In the genomic region with DNA sequence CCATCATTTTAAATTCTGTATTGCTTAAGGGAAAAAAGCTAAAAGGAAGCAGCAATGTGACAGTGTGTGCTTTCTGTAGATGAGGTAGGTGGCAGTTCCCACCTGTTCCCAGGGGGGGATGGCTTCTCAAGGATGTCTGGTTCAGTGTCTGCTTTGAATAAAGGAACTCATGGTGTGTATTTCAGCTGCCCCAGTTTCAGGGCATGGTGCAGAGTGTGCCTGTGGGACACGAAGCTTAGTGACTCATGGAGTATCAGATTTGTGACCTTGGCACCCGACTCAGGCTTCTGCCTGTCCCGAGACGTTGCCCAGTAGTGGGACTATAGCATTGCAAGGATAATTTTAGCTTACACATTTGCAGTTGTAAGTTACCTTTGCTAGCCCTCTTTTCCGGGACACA, we compare ENCODE assay signal across 25 mouse cellular contexts. TPM values are rescaled to one million over a fixed set of nuclear protein-coding genes. Genes with fewer than 3 reads are reported as not detected.
DNase-seq lines count a peak whose midpoint lies in the region; ATAC-seq and TF ChIP-seq lines count a peak whose summit lies in the region.
"Had no signal": no experiment of that assay in that cellular context is flagged by ENCODE, and none has a peak within 500 bp of the region (broad histone marks: within the 10 kb centered on the region; RNA-seq: fewer than 3 reads in every experiment).

No protein-coding gene starts in this region.

- no peaks in the 10 kb centered on the region for H3K9me3 ChIP-seq in CH12.LX (replicated peaks; ENCODE audit: low read length)
- H3K9me3 ChIP-seq in intestine, embryonic 16.5 days (ENCODE audit: control insufficient read depth, low read length), result no peaks in the 10 kb centered on the region
- H3K9me3 ChIP-seq: hindbrain, embryonic 15.5 days; limb, embryonic 12.5 days; liver, embryonic 12.5 days; midbrain, embryonic 12.5 days; neural tube, embryonic 15.5 days had no signal

- no peak for ATAC-seq in intestine, embryonic 16.5 days
- ATAC-seq: activated CD4-positive, CD25-positive, alpha-beta regulatory T cell, adult 4 months; forebrain, postnatal 0 days; liver, embryonic 12.5 days had no signal

- no peak for TF ChIP-seq POLR2A in CH12.LX (IDR thresholded peaks at IDR 0.05; ENCODE audit: low read depth, low read length)

- TF ChIP-seq EP300 in CH12.LX (IDR thresholded peaks at IDR 0.05; ENCODE audit: low read length), result no peak

- TF ChIP-seq CTCF in CH12.LX (conservative IDR thresholded peaks at IDR 0.05 in 1 of 2, IDR thresholded peaks at IDR 0.05 in 1 of 2; ENCODE audit: low read depth in 2 of 2, low read length in 2 of 2), result no peak

- no peaks in the 10 kb centered on the region for H3K79me2 ChIP-seq in CH12.LX (replicated peaks; ENCODE audit: control insufficient read depth, extremely low read depth, insufficient read depth, poor library complexity, severe bottlenecking)

- 86% methylated on average over 5 of the region's 5 CpGs for WGBS in intestine, embryonic 16.5 days

- H3K36me3 ChIP-seq in CH12.LX (replicated peaks in 1 of 2; ENCODE audit: control insufficient read depth in 1 of 2, insufficient read depth in 1 of 2, low read length in 1 of 2), result peaks cover 49 to 69% of the 10 kb centered on the region in 2 experiments
- H3K36me3 ChIP-seq in intestine, embryonic 16.5 days (ENCODE audit: control insufficient read depth, insufficient read depth, low read length), result peaks cover 3% of the 10 kb centered on the region

- TF ChIP-seq RAD21 in CH12.LX (IDR thresholded peaks at IDR 0.05; ENCODE audit: low read depth, low read length), result no peak

- H3K9ac ChIP-seq in CH12.LX (ENCODE audit: insufficient read depth, low read depth), result no peak overlapping the region
- H3K9ac ChIP-seq in intestine, embryonic 16.5 days (ENCODE audit: low read depth, low read length), result no peak overlapping the region
- H3K9ac ChIP-seq: forebrain, postnatal 0 days; hindbrain, embryonic 15.5 days; limb, embryonic 12.5 days; liver, embryonic 12.5 days; midbrain, embryonic 12.5 days; neural tube, embryonic 15.5 days had no signal

- no peak overlapping the region for H3K4me2 ChIP-seq in CH12.LX (ENCODE audit: insufficient read depth, low read depth, poor library complexity, severe bottlenecking)
- no peak overlapping the region for H3K4me2 ChIP-seq in intestine, embryonic 16.5 days (ENCODE audit: low read depth, low read length)
- H3K4me2 ChIP-seq: hindbrain, embryonic 15.5 days; limb, embryonic 12.5 days; liver, embryonic 12.5 days; midbrain, embryonic 12.5 days; neural tube, embryonic 15.5 days had no signal

- peak; percentile 63 for DNase-seq in CH12.LX (ENCODE audit: extremely low read depth)
- peak; percentile 85 for DNase-seq in adrenal gland, adult 2 months
- peak; percentile 22 for DNase-seq in brain, adult 2 months (ENCODE audit: low read depth, low spot score)
- peak; percentile 84 for DNase-seq in gastrocnemius, postnatal 25 days
- no peak for DNase-seq in lung, postnatal 36 days
- DNase-seq in kidney, postnatal 36 days, result no peak
- DNase-seq: cerebellum, adult 8-10 months; cerebellum, postnatal 36 days; forebrain, postnatal 0 days; heart, postnatal 4 days; kidney, adult 8-10 months; kidney, postnatal 10 days; lung, adult 18-20 months; lung, postnatal 10 days; retina, postnatal 1 day; right cerebral cortex, postnatal 25 days; thymus, adult 18-20 months; thymus, postnatal 4 days had no signal

- in situ Hi-C loops in CH12.LX (cut with MboI; ENCODE audit: low pct_ligation_motif_present, low pct_unique_long_range_greater_than_20kb, low sequenced_read_pairs), result no loop called here

- H3K27ac ChIP-seq in CH12.LX (ENCODE audit: insufficient read depth, low read depth), result no peak overlapping the region
- H3K27ac ChIP-seq in intestine, embryonic 16.5 days (ENCODE audit: low read length), result no peak overlapping the region
- H3K27ac ChIP-seq: hindbrain, embryonic 15.5 days; limb, embryonic 12.5 days; liver, embryonic 12.5 days; midbrain, embryonic 12.5 days; neural tube, embryonic 15.5 days had no signal

- H3K4me1 ChIP-seq in CH12.LX (ENCODE audit: control insufficient read depth in 1 of 2, insufficient read depth in 2 of 2), result peaks cover 7 to 56% of the 10 kb centered on the region in 2 experiments; a peak in 3 of 4 replicates
- H3K4me1 ChIP-seq in intestine, embryonic 16.5 days (ENCODE audit: control insufficient read depth, insufficient read depth, low read length), result no peaks in the 10 kb centered on the region
- H3K4me1 ChIP-seq: hindbrain, embryonic 15.5 days; limb, embryonic 12.5 days; midbrain, embryonic 12.5 days; neural tube, embryonic 15.5 days had no signal

- no peak overlapping the region for H3K4me3 ChIP-seq in CH12.LX (replicated peaks in 1 of 3; ENCODE audit: low read depth in 2 of 3, low read length in 2 of 3, poor library complexity in 1 of 3)
- H3K4me3 ChIP-seq in intestine, embryonic 16.5 days (ENCODE audit: low read length), result no peak overlapping the region
- H3K4me3 ChIP-seq: hindbrain, embryonic 15.5 days; limb, embryonic 12.5 days; liver, embryonic 12.5 days; midbrain, embryonic 12.5 days; neural tube, embryonic 15.5 days had no signal

- H3K27me3 ChIP-seq in CH12.LX (replicated peaks), result no peaks in the 10 kb centered on the region
- no peaks in the 10 kb centered on the region for H3K27me3 ChIP-seq in intestine, embryonic 16.5 days (replicated peaks; ENCODE audit: control insufficient read depth, insufficient read depth, low read length)
- H3K27me3 ChIP-seq: hindbrain, embryonic 15.5 days; limb, embryonic 12.5 days; liver, embryonic 12.5 days; midbrain, embryonic 12.5 days; neural tube, embryonic 15.5 days had no signal

- dilution Hi-C loops in CH12.LX (cut with MboI; ENCODE audit: extremely low pct_ligation_motif_present, extremely low pct_unique_long_range_greater_than_20kb, low sequenced_read_pairs), result no loop called here

TF ChIP-seq in CH12.LX, 34 proteins besides CTCF, POLR2A, EP300 and RAD21:
- TF ChIP-seq JUND (conservative IDR thresholded peaks at IDR 0.05; ENCODE audit: low read depth, low read length) (no peak), BHLHE40 (IDR thresholded peaks at IDR 0.05; ENCODE audit: low read depth, low read length) (peak; percentile 16; the same call in 1 of the 2 replicates)

RNA-seq across cellular contexts. Expression of a gene that starts 23.8 kb away (rescaled TPM):
- total RNA-seq in CH12.LX (2012; rRNA removed) (0.04 and 0.13 TPM in 2 replicates), CH12.LX (2014; rRNA removed) (not detected in 2 replicates)
- polyA plus RNA-seq in CH12.LX (2012; ENCODE audit: insufficient read length, low read depth), result 0.11 and 0.23 TPM in 2 replicates
- 10 to 100 TPM; 22.5 to 33.7 TPM for total RNA-seq in adrenal gland, adult 2 months (2021)
- 37.5 and 38.9 TPM in 2 replicates for polyA plus RNA-seq in adrenal gland, adult 2 months (2012; rRNA removed)
- total RNA-seq in gastrocnemius, postnatal 25 days (2021), result 10 to 100 TPM; 26.4 to 27.3 TPM
- 13.0 and 14.5 TPM in 2 replicates for polyA plus RNA-seq in intestine, embryonic 16.5 days (2015; fragmentation: Nextera tagmentation; extraction: Ambion mirVana)

RNA-seq across cellular contexts. Expression of a gene that starts 45.3 kb away (rescaled TPM):
- total RNA-seq in CH12.LX (2012; rRNA removed) (35.3 and 36.0 TPM in 2 replicates), CH12.LX (2014; rRNA removed) (39.9 and 44.0 TPM in 2 replicates)
- polyA plus RNA-seq in CH12.LX (2012; ENCODE audit: insufficient read length, low read depth), result 41.8 and 53.2 TPM in 2 replicates
- 10 to 100 TPM; 85.8 to 89.5 TPM for total RNA-seq in adrenal gland, adult 2 months (2021)
- 26.4 and 39.7 TPM in 2 replicates for polyA plus RNA-seq in adrenal gland, adult 2 months (2012; rRNA removed)
- total RNA-seq in gastrocnemius, postnatal 25 days (2021), result 100 to 1,000 TPM; 101 to 128 TPM
- 26.9 and 29.1 TPM in 2 replicates for polyA plus RNA-seq in intestine, embryonic 16.5 days (2015; fragmentation: Nextera tagmentation; extraction: Ambion mirVana)

RNA-seq across cellular contexts. Expression of a gene that starts 56.0 kb away (rescaled TPM):
- total RNA-seq in CH12.LX (2012; rRNA removed) (30.4 and 36.5 TPM in 2 replicates), CH12.LX (2014; rRNA removed) (68.7 and 72.7 TPM in 2 replicates)
- 36.9 and 41.5 TPM in 2 replicates for polyA plus RNA-seq in CH12.LX (2012; ENCODE audit: insufficient read length, low read depth)
- 100 to 1,000 TPM; 255 to 306 TPM for total RNA-seq in adrenal gland, adult 2 months (2021)
- polyA plus RNA-seq in adrenal gland, adult 2 months (2012; rRNA removed), result 177 and 180 TPM in 2 replicates
- 10 to 100 TPM in 1 of 2 experiments, 1 to 10 TPM in 1; 8.2 to 11.9 TPM for total RNA-seq in gastrocnemius, postnatal 25 days (2021)
- polyA plus RNA-seq in intestine, embryonic 16.5 days (2015; fragmentation: Nextera tagmentation; extraction: Ambion mirVana), result 77.8 and 86.8 TPM in 2 replicates

Comparison
In these comparisons a context has a peak if more than half of its experiments do, and no peak if none do; other contexts are left out.
1. DNase-seq: peak in CH12.LX (single experiment), adrenal gland, adult 2 months (single experiment), brain, adult 2 months (single experiment) and gastrocnemius, postnatal 25 days (single experiment); none in lung, postnatal 36 days (single experiment) and kidney, postnatal 36 days (0 of 2).
2. RNA of a gene that starts 23.8 kb away (total RNA-seq): 22.5 to 33.7 TPM in adrenal gland, adult 2 months and 26.4 to 27.3 TPM in gastrocnemius, postnatal 25 days; 0.04 to 0.13 TPM in CH12.LX; every median in the first group is over 10 times any median in the second.